Mouse (Mus musculus) myocyte (in vitro differentiated cells): ENCODE results near the gene Tubb3. TPM values are rescaled to one million over a fixed set of nuclear protein-coding genes. Genes with fewer than 3 reads are reported as not detected.
A peak's percentile ranks its signal among the peaks of the same experiment; 100 is the strongest.

Source experiments
- H3K27me3 ChIP-seq: one replicate; pipeline ENCODE4 v1.6.1; 2011; ENCODE audit not compliant: control insufficient read depth, insufficient read depth, insufficient read length
- H3K36me3 ChIP-seq: one replicate; pipeline ENCODE4 v1.6.1; 2011; ENCODE audit not compliant: control insufficient read depth, insufficient read depth
- H3K4me2 ChIP-seq: one replicate; pipeline ENCODE4 v1.6.1; 2011; ENCODE audit warnings: low read depth, control low read depth
- H3K4me3 ChIP-seq: one replicate; pipeline ENCODE4 v1.5.1; 2011; ENCODE audit warnings: mild to moderate bottlenecking, control low read depth, moderate library complexity
- H3K79me2 ChIP-seq: one replicate; pipeline ENCODE4 v1.6.1; 2011; ENCODE audit not compliant: control insufficient read depth, insufficient read depth
- H3ac ChIP-seq: one replicate; pipeline ENCODE4 v1.6.1; 2011; ENCODE audit not compliant: control insufficient read depth, insufficient read length
- CEBPB ChIP-seq: IDR thresholded peaks from 2 replicates; pipeline ENCODE4 v1.6.1; 2011; ENCODE audit warnings: mild to moderate bottlenecking, moderate library complexity; ENCODE audit not compliant: poor library complexity, insufficient read depth, severe bottlenecking
- E2F4 ChIP-seq: IDR thresholded peaks from one replicate; pipeline ENCODE4 v1.6.1; 2011; ENCODE audit warnings: mild to moderate bottlenecking, control low read depth, moderate library complexity; ENCODE audit not compliant: insufficient read depth
- MAX ChIP-seq: IDR thresholded peaks from one replicate; pipeline ENCODE4 v1.6.1; 2011; ENCODE audit warnings: low read depth, mild to moderate bottlenecking, control low read depth
- MYOD1 ChIP-seq, 3 experiments: IDR thresholded peaks; one replicate each; pipeline ENCODE4 v1.6.1; 2011; ENCODE audit warnings: control low read depth in 2 of 3, low read depth in 2 of 3, mild to moderate bottlenecking in 2 of 3, moderate library complexity in 1 of 3; ENCODE audit not compliant: insufficient read length in 2 of 3, control insufficient read depth in 1 of 3
- MYOG ChIP-seq, 3 experiments: IDR thresholded peaks; one replicate each; pipeline ENCODE4 v1.6.1; 2011; ENCODE audit warnings: control low read depth in 2 of 3, low read depth in 2 of 3, mild to moderate bottlenecking in 2 of 3; ENCODE audit not compliant: insufficient read length in 2 of 3, control insufficient read depth in 1 of 3, insufficient read depth in 1 of 3
- POLR2A ChIP-seq: IDR thresholded peaks from one replicate; pipeline ENCODE4 v1.6.1; 2011; ENCODE audit warnings: low read depth, mild to moderate bottlenecking, control low read depth, moderate library complexity; ENCODE audit not compliant: insufficient read length
- POLR2AphosphoS2 ChIP-seq: IDR thresholded peaks from one replicate; pipeline ENCODE4 v1.6.1; 2011; ENCODE audit warnings: low read depth, control low read depth; ENCODE audit not compliant: insufficient read length
- REST ChIP-seq: IDR thresholded peaks from one replicate; pipeline ENCODE4 v1.6.1; 2011; ENCODE audit warnings: mild to moderate bottlenecking, control low read depth, moderate library complexity; ENCODE audit not compliant: insufficient read depth, insufficient read length
- SRF ChIP-seq: IDR thresholded peaks from one replicate; pipeline ENCODE4 v1.6.1; 2011; ENCODE audit warnings: low read depth; ENCODE audit not compliant: control insufficient read depth, insufficient read length
- TCF12 ChIP-seq: IDR thresholded peaks from one replicate; pipeline ENCODE4 v1.6.1; 2011; ENCODE audit warnings: mild to moderate bottlenecking, control low read depth; ENCODE audit not compliant: poor library complexity, insufficient read depth, severe bottlenecking
- TCF3 ChIP-seq: IDR thresholded peaks from one replicate; pipeline ENCODE4 v1.6.1; 2011; ENCODE audit warnings: low read depth, control low read depth; ENCODE audit not compliant: insufficient read length
- USF1 ChIP-seq: IDR thresholded peaks from one replicate; pipeline ENCODE4 v1.6.1; 2011; ENCODE audit warnings: low read depth, mild to moderate bottlenecking, control low read depth, moderate library complexity
- polyA plus RNA-seq: library from polyadenylated mRNA; unstranded; fragments of >200 nt; fragmentation: generic; extraction: Trizol; gene quantifications from one replicate; pipeline ENCODE4 v1.2.1, GENCODE M21; 2012; ENCODE audit warnings: missing spikeins

Tubb3 gene
- polyA plus RNA-seq, 1 experiment, result 85.5 TPM

GRCm38 (mm10) chr8:123406786-123407185 lies 4.4 kb upstream of the Tubb3 start, which contains the start of gene Mc1r:
Gene Mc1r (plus strand): TSS chr8:123407107.
- no peak within 1 kb of the TSS for H3ac ChIP-seq
- H3K4me3 ChIP-seq, result no peak within 1 kb of the TSS
- TF ChIP-seq SRF (no peak), USF1 (peak; percentile 36)
- peak within 1 kb of the TSS; percentile 36 for H3K4me2 ChIP-seq
- no peaks in the 10 kb centered on the region for H3K79me2 ChIP-seq
- H3K36me3 ChIP-seq, result peaks cover 12% of the 10 kb centered on the region
- H3K27me3 ChIP-seq, result no peaks in the 10 kb centered on the region

GRCm38 (mm10) chr8:123407612-123408011 lies 3.6 kb upstream of the Tubb3 start:
- no peaks in the 10 kb centered on the region for H3K79me2 ChIP-seq
- H3K4me2 ChIP-seq, result no peak overlapping the region
- H3K4me3 ChIP-seq, result no peak overlapping the region
- TF ChIP-seq USF1 (no peak), TCF12 (no peak), REST (no peak), E2F4 (no peak)
- no peaks in the 10 kb centered on the region for H3K27me3 ChIP-seq
- peaks cover 6% of the 10 kb centered on the region for H3K36me3 ChIP-seq
- no peak overlapping the region for H3ac ChIP-seq

GRCm38 (mm10) chr8:123408586-123409544 lies 2.4 kb upstream of the Tubb3 start:
- Histone ChIP-seq H3K4me2 (peak overlapping the region; percentile 79), H3K36me3 (no peaks in the 10 kb centered on the region), H3K4me3 (no peak overlapping the region), H3K79me2 (peaks cover 5% of the 10 kb centered on the region), H3ac (no peak overlapping the region), H3K27me3 (no peaks in the 10 kb centered on the region)
- TF ChIP-seq POLR2A (no peak), MYOD1 (IDR thresholded peaks at IDR 0.05; ENCODE audit: control insufficient read depth in 1 of 3, insufficient read length in 2 of 3, low read depth in 2 of 3) (peak; percentile 20 to 91 (median 75)), TCF12 (peak; percentile 43), MYOG (IDR thresholded peaks at IDR 0.05; ENCODE audit: control insufficient read depth in 1 of 3, insufficient read depth in 1 of 3, insufficient read length in 2 of 3, low read depth in 2 of 3) (peak; percentile 39 to 92 (median 84)), TCF3 (peak; percentile 56)

GRCm38 (mm10) chr8:123410049-123410587 lies 1.1 kb upstream of the Tubb3 start:
- H3K36me3 ChIP-seq, result no peaks in the 10 kb centered on the region
- TF ChIP-seq CEBPB (no peak), MYOG (IDR thresholded peaks at IDR 0.05; ENCODE audit: control insufficient read depth in 1 of 3, insufficient read depth in 1 of 3, insufficient read length in 2 of 3, low read depth in 2 of 3) (peak in 1 of 3 experiments; percentile 50), MYOD1 (IDR thresholded peaks at IDR 0.05; ENCODE audit: control insufficient read depth in 1 of 3, insufficient read length in 2 of 3, low read depth in 2 of 3) (peak in 1 of 3 experiments; percentile 43), TCF12 (no peak), MAX (no peak)
- peak overlapping the region; percentile 79 for H3K4me2 ChIP-seq
- H3K4me3 ChIP-seq, result peak overlapping the region; percentile 40
- no peaks in the 10 kb centered on the region for H3K27me3 ChIP-seq
- no peak overlapping the region for H3ac ChIP-seq
- peaks cover 7% of the 10 kb centered on the region for H3K79me2 ChIP-seq

- Histone ChIP-seq H3K4me2 (peak overlapping the region; percentile 79), H3K27me3 (no peaks in the 10 kb centered on the region), H3K36me3 (no peaks in the 10 kb centered on the region), H3K79me2 (peaks cover 9% of the 10 kb centered on the region), H3ac (peak overlapping the region; percentile 35), H3K4me3 (peak overlapping the region; percentile 40)
- TF ChIP-seq E2F4 (no peak), POLR2AphosphoS2 (no peak), SRF (no peak), TCF3 (no peak), MYOG (IDR thresholded peaks at IDR 0.05; ENCODE audit: control insufficient read depth in 1 of 3, insufficient read depth in 1 of 3, insufficient read length in 2 of 3, low read depth in 2 of 3) (no peak), POLR2A (no peak), MAX (no peak), REST (no peak), TCF12 (no peak), CEBPB (no peak), USF1 (no peak), MYOD1 (IDR thresholded peaks at IDR 0.05; ENCODE audit: control insufficient read depth in 1 of 3, insufficient read length in 2 of 3, low read depth in 2 of 3) (no peak)
Observed at GRCm38 (mm10) chr8:123410788-123411187, 436 bp upstream of the Tubb3 start.
